Mouse (Mus musculus) thymus, adult 2 months (tissue): Measurements from ENCODE around the gene Hs3st6.

Experiments used
- CTCF ChIP-seq: fragments of 200-500 bp; IDR thresholded peaks from 2 replicates; pipeline ENCODE4 v1.5.1; 2012; ENCODE audit warnings: mild to moderate bottlenecking, control low read depth, low read length, moderate library complexity, borderline replicate concordance; ENCODE audit not compliant: control insufficient read depth, poor library complexity, insufficient read depth; ENCODE audit errors: extremely low read depth
- POLR2A ChIP-seq: fragments of 200-500 bp; IDR thresholded peaks from 2 replicates; pipeline ENCODE4 v1.6.1; 2012; ENCODE audit warnings: mild to moderate bottlenecking, low read length, control low read depth, moderate library complexity; ENCODE audit not compliant: control insufficient read depth, poor library complexity, insufficient read depth; ENCODE audit errors: extremely low read depth

DNA sequence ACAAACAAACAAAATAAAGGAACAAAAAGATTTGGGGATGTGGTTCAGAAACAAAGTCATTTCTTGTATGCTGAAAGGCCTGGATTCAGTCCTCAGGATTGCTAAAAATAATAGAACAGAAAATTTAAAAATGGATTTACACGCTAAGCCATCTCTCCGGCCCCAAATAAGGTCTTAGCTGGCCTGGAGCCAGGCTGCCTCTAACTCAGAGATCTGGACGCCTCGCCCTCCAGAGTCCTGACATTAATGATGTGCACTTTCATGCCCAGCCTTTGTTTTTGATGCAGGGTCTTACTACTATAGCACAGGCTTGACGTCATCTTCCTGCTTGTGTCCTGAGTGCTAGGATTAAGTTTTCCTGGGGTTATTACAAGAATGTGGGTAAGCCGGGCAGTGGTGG, 23.7 kb upstream of the Hs3st6 start:
- TF ChIP-seq CTCF (no peak), POLR2A (no peak)
